Mouse (Mus musculus) 416B (cell line): ENCODE results near the gene Cdkl4.
A peak's percentile ranks its signal among the peaks of the same experiment; 100 is the strongest.

Experiments
- DNase-seq: peaks from one replicate; pipeline ENCODE4 v3.0.0; 2011; ENCODE audit warnings: low read depth

Cdkl4 gene

DNA sequence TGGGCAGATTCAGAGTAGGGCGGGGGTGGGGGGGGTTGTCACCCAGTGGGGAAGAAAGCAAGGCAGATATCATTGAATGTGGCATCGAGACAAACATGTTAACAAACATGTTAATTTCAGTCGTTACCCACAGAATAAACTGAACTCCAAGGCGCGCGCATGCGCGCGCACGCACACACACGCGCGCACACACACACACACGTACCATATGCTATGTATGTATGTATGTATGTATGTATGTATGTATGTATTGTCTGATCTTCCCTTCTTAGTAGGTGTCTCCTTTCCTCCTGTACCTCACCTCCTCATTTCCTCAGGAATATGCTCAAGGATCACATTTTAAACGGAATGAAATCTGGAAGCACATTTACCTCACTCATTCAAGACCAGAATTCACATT is at the start of gene Cdkl4:
Cdkl4 (minus strand) TSS at position 175 of the 400 bp plus-strand sequence.
- no peak for DNase-seq

DNA sequence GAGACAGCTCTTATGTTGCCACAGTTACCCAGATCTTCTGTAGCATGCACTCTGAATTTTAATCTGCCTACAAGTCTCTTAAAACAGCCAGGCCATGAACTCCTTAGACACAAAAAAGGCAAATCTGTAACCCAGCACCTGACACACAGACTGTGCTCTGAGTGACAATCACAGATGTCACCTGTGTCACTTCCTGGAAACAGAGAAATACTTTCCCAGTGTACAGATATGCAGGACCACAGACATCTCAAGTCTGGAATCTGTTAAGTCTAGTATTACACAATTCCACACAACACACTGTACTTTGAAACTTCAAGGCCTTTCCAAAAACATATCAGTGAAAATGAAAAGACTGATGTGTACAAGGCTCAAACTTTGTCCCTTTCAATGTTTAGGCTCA is 47.4 kb upstream of the Cdkl4 start:
- DNase-seq: no peak

DNA sequence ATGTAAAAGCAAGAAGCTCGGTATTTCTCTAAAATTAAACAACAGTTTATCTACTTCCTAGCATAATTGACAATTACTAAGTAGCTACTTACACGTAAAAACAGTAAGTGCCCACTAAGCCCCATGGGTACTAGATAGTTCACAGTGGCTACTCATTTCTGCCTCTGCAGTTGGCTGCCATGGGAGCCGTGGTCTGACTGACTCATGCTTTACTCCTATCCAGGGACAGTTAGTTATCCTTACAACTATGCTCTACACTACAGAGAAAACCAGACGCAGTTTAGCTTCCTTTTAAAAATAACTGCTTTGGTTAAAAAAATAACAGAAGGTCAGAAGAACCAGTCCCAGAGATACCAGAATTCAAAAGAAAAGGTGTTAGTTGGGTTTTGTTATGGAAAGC is 44.1 kb upstream of the Cdkl4 start:
- DNase-seq: peak; percentile 2

DNA sequence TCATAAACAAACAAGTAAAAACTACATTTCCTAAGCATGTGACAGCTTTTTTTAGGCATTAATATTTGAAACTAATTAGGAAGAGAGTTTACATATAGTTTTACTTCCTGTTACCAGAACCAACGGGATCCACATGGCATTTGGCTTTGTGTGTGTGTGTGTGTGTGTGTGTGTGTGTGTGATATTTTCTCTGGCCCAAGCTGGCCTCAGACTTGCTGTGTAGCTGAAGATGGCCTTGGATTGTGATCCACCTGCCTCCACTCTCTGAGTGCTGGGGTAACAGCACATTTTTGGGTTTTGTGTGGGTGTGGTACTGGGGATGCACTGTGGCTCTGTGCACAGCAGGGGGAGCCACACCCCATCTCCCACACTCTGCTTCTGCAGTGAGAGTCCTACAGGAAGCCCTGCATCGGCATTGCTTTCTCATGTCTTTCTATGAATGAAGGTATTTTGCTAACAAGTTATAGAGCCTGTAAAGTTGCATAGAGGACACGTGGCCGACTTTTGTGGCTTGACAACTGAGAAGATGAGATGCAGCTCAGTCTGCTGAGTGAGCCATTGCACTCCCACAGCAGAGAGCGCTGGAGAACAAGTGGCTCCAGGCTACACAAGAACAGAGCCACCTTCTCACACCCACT is 43.3 kb upstream of the Cdkl4 start:
- DNase-seq: peak; percentile 42

DNA sequence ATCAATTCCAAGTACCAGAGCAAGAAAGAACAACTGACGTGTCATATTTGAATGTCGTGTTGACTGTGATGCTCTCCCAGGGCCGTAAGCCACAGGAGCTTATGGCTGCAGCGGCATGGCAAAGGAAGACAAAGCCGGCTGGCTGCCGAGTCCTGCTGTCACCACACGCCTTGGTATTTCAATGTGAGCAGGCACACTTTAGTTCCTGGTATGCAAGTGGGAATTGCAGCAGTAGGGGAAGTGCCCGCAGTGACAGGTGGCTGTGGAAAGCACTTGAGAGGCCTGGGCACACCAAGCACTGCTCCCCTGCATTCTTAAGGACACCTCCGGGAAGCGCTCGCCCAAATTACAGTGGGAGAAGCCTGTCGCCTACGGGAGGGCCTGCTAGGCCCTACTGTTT is 41.9 kb upstream of the Cdkl4 start:
- DNase-seq: no peak

DNA sequence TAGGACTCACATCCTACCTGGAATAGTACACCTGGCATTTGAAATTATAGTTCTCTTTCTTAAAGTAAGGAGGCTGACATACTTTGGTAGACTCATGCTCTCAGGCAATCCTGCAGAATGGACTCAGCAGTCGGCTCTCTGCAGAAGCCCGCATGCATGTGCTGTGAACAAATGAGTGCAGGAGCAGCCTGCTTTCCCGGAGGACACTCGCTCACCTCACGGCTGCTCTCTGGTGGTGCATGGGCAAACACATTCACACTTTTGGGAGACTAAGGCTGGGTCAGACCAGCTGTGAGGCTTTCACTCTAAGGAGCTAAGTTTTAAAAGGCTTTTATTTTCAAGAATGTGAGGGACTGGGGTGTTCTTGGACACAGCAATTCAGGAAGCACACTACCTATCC is 41.3 kb upstream of the Cdkl4 start:
- no peak for DNase-seq

DNA sequence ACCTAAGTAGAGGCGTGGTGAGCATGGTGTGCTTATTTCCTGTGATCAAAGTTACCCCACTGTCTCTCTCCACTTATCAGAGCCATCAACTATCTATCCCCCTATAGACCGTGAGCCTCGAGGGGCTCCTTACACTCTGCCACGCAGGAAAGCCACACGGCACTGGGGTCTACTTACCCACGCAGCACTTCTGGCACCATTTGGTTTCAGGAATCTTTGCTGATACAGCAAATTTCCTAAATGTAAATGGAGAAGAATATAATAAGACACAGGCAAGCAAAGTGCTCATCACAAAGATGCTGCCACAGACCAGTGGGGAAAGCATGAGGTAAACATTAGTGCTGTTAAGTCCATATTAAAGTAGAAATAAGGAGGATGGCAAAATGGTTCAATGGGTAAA is 26.2 kb upstream of the Cdkl4 start:
- DNase-seq: no peak

DNA sequence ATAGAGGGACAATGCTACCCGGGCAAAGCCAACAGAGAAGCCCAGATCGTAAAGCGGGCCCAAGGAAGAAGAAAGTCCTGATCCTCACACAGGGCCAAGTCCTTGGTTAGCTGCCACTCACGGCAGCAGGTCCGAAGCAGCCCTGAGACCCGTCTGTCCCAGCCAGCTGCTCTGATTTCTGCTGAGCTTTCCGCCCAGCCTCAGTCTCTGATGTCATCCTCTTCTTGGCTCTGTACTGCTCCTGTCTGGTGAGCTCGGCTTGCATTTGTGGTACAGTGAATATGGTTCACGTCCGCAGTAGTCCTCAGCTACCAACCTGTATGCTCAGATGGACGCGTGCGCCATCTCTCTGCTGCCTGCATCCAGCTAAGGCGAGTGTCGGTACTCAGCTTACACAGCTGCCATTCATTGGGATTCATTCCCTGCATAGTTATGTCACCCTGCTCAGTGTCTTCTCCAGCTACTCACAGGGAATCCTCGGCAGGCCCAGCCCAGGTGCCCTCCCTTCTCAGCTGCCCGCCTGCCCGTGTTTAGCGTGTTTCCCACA is 25.5 kb upstream of the Cdkl4 start:
- no peak for DNase-seq

DNA sequence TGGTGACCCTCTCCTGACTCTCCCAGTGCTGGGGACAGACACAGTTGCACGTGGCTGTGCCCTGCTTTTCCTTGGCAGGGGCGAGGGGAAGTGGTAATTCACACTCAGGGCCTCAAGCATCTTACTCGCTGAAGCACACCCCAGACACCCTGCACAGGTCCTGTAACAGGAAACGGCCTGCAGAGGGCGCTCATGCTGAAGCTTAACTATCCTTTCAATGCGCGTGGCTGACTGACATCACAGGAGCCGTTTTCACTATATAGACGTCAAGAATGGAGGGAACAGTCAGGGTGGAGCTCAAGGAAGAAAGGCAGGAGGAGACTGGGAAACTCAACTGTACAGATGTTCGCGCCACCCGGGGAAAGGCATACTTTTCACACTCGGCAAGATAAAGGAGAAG is 23.8 kb upstream of the Cdkl4 start:
- peak; percentile 22 for DNase-seq

DNA sequence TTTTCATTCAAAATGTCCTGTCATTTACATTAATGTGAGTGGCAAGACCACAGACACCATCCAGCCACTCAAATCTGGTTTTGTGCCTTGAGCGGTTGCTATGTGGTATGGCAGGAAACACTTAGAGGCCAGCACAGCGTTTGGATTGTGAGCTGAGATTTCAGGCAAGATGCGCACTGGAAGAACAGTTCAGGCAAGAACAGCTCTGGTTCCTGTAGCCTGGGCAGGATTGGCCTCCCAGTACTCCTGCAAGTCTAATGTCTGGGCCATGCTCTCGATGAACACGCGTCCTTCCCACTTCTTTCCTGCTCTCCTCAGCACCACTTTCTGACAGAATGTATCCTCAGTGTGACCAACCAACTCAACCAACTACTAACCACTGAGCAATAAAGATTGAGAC is 5.4 kb upstream of the Cdkl4 start:
- no peak for DNase-seq

DNA sequence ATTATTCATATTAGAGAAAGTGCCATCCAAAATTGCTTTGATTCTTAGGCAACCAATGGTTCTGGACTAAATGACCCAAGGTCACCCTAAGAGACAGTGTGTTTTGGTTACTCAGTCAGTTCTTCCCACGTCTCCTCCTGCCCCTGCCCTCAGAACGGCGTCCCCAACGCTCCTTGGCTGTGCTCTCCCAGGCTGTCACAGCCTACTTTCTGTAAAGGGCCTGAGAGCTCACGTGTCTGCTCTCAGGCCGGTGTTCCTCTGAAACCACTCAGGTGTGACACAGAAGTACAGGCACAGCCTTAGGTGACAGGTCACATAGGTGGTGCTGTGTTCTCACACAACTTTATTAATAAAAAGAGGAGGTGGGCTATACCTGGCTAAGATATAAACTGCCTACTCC is 2.3 kb upstream of the Cdkl4 start:
- no peak for DNase-seq

DNA sequence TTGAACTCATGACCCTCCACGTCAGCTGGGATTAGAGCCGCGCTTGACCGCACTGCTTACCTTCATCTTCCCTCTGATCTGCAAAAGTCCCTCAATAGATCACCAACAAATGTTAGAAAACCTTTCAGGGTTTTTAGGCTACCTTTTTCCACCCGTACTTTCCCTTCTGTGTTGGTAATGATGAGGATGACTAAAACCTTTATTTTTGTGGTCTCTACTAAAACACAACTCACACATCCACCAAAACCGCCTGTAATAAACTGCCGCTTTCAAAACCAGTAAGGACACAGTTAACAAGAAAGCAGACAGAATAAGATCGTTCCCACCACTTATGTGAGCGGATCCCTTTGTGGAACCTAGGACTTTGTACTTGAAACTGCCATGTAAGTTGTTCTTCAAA is 1.5 kb upstream of the Cdkl4 start:
- no peak for DNase-seq

DNA sequence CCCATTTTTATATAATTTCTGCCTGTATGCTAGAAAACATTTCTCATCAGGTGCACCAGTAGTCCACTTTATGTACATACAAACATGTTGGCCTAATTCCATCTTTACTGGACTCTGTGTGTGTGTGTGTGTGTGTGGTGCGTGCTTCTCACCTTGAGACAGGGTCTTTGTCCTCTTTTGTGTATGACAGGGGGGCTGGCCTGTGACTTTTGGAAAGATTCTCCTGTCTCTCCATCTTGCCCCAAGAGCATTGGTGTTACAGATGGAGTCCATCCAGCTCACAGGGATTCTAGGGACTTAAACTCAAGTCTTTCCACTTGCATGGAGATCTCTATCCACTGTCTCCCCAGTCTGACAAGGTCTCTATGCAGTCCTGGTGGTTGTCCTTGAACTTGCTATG is 428 bp upstream of the Cdkl4 start:
- no peak for DNase-seq

DNA sequence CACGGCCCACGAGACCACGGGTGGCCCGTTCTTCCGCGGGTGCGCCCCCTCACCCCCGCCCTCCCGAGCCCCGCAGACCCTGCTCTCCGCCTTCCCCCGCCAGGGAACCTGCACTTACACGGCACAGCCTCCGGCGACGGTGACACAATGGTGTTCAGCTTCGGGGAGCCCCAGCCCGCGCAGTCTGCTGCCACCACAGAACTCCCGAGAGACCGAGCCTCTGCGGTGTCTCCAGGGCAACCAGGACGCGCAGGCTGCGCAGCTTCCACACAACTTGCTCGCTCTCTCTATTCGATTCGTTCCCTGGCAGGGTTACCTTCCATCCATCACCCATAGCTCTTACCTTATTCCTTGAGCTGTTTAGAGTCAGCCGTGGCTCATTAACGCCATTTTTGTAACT is 399 bp downstream of the Cdkl4 start:
- no peak for DNase-seq

DNA sequence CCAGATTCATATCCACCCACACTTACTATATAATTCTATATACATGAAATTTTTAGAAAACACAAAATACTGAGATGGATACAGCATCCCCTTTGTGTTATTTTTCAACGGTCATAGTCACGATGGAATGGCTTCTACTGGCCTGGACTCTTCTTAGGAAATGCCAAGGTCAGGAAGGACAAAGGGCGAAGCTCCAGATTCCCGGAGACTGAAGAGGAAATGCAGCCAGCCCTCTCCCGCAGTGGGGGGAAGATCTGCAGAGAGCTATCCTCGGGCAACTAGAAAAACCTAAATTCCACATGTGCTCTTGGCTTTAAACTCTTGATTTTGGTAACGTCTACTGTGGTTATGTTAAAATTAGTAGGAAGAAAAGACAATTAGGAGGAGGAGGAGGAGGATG is 2.6 kb downstream of the Cdkl4 start:
- no peak for DNase-seq

DNA sequence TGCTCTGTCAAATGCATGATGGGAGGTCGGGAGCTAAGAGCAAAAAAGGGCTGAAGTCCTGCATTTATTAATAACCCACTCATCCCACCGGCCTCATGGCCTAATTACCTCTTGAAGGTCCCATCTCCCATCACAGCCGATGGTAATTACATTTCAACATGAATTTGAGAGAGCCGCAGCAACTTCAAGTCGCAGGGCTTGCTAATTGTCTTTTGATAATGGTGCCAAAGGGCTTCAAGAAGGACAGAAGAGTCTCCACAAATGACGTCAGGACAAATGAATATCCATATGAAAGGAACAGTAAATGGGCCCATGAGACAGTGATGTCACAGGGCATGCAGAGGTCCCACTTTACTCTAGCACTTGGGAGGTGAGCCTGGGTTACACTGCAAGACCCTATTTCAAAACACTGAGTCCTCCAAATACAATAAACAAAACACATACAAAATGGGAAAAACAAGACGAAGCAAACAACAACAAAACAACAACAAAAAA is 3.1 kb downstream of the Cdkl4 start:
- DNase-seq: no peak

DNA sequence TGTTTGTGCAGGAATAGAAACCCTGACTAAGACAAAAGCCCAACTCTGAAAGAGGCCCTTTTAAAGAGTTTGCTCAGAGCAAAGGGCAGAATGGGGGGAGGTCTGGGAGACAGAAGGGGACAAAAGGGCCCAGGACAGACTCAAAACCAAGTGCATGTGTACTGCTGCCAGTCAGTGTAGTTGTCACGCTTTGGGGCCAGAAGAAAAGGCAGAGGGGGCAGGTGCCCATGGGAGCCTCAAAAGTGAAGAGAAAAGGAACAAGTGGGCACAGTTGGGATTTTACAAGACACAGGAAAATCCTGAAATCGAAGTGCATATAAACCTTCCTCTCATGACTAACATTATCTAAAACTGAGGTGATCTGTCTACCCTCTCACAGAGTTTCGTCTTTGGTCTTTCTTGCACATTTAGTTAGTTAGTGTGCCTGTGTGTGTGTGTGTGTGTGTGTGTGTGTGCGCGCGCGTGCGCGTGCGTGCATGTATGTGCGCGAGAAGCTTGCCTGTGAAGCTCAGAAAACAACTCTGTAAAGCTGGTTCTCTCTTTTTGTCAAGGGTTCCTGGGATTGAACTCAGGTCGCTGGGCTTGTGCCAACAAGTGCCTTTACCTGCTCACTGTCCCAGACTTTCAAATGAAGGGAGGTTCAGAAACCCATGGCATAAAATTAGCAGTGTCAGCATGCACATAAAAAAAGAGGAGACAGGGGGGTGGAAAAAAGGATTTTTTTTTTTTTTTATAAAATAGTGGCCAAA is 5.3 kb downstream of the Cdkl4 start:
- peak; percentile 45 for DNase-seq

DNA sequence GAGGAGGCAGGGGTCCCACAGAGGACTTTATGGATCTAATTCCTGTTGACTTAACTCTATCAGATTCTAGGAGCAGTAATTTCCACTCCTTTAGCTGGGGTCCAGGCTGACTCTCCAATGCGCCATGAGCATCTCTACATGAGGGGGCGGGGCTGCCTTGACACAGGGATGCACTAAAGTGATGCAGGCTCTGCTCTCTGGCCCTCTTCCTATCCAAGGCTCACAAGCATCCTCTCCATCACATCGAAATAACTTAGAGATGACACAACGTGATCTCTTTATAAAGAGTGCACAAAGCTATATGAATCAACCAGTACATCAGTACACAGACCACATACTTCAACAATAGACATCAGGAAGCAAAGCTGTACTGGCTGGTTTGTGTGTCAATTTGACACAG is 6.2 kb downstream of the Cdkl4 start:
- DNase-seq: peak; percentile 42

DNA sequence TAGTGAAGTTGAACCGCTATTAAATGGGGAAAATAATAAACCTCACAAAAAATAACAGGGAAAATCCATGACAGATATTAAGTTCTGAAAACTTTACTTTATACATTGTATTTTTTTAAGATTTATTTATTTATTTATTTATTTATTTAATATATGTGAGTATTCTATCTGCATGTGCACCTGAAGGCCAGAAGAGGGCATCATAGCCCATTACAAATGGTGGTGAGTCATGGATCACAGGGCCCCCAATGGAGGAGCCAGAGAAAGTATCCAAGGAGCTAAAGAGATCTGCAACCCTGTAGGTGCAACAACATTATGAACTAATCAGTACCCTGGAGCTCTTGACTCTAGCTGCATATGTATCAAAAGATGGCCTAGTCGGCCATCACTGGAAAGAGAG is 7.9 kb downstream of the Cdkl4 start:
- DNase-seq: peak; percentile 40

DNA sequence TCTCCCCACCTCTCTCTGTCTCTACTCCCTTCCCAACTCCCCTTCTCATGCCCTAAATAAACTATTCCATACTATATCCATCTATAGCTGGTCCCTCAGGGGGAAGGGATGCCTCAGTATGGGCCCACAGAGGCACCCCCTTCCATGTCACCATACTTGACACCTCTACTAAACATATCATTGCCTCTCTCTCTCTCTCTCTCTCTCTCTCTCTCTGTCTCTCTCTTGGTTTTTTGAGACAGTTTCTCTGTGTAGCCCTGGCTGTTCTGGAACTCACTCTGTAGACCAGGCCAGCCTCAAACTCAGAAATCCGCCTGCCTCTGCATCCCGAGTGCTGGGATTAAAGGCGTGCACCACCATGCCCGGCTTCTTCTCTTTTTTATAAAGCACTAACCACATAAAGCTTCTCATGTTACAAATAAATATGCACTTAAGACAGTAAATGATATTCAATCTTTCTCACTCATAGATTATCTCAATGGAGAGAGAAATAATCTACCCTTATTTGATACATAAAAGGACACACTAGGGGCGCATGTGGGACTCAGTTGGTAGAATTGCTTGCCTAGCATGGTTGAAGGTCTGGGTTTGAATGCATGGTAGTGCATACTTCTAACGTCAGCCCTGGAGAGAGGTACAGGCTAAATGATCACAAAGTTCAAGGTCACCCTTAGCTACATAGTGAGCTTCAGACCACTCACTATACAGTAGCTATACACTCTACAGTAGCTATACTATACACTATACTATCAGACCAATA is 8.6 kb downstream of the Cdkl4 start:
- peak; percentile 22 for DNase-seq

DNA sequence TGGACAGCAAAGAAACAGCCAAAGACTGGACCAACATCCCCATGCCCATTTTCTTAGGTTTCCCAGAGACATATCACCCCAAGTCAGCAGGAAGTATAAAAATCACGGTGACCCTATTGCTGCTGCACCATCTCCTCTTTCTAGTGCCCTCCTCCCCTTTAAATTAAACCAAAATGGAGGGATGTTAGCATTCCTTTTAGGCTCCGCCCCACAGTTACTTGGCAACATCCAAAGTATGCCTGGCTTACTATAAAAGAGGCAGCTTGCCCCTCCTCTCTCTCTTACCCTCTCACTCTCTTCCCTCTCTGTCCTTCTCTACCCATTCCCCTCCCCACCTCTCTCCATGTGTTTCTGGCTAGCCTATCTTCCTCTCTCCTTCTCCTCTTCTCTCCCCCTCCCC is 9.2 kb downstream of the Cdkl4 start:
- no peak for DNase-seq

DNA sequence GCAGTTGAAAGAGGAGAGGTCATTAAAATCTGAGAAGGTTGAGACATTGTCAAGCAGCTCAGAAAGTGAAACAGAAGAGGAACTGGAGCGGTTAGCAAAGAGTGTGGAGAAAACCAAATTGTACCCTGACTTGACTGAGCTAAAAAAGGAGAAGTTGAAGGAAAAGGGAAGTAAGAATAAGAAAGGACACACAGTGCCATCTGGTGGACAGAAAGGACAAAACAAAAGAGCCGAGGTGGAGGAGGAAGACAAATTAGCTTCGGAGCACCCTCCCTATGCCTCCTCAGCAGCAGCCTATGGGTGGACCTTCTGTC is 13.0 kb downstream of the Cdkl4 start:
- peak; percentile 78 for DNase-seq
